Mouse (Mus musculus) cerebellum, adult 2 months (tissue): ENCODE measurements around the gene Aox4. TPM values are rescaled to one million over a fixed set of nuclear protein-coding genes. Genes with fewer than 3 reads are reported as not detected.

Experiments used
- DNase-seq, 2 experiments: peaks; one replicate each; pipeline ENCODE4 v3.0.0; 2021
- H3K27ac ChIP-seq: fragments of 200-500 bp; 2 replicates; pipeline ENCODE4 v1.5.1; 2012; ENCODE audit warnings: low read length, control low read depth, inconsistent platforms; ENCODE audit not compliant: insufficient read depth
- H3K27me3 ChIP-seq: fragments of 200-500 bp; 2 replicates; pipeline ENCODE4 v1.6.1; 2012; ENCODE audit warnings: inconsistent platforms, mild to moderate bottlenecking, low read length, moderate library complexity; ENCODE audit not compliant: control insufficient read depth, insufficient read depth
- H3K4me1 ChIP-seq: fragments of 200-500 bp; 2 replicates; pipeline ENCODE4 v1.6.1; 2011; ENCODE audit warnings: low read length; ENCODE audit not compliant: control insufficient read depth, insufficient read depth
- H3K4me3 ChIP-seq: fragments of 200-500 bp; replicated peaks from 2 replicates; pipeline ENCODE3; 2011; ENCODE audit warnings: mild to moderate bottlenecking, low read depth, low read length, control low read depth; ENCODE audit not compliant: insufficient read depth
- CTCF ChIP-seq: fragments of 200-500 bp; IDR thresholded peaks from 2 replicates; pipeline ENCODE4 v1.5.1; 2011; ENCODE audit warnings: low read depth, mild to moderate bottlenecking, control low read depth, low read length, moderate library complexity, borderline replicate concordance; ENCODE audit not compliant: insufficient read depth
- POLR2A ChIP-seq: fragments of 200-500 bp; IDR thresholded peaks from 2 replicates; pipeline ENCODE4 v1.6.1; 2011; ENCODE audit warnings: low read length, control low read depth, borderline replicate concordance; ENCODE audit not compliant: insufficient read depth
- WGBS: fragments of 180-500 bp; shearing (Covaris S2); methylation state at CpG from one replicate; pipeline ENCODE4 v1.1.7; 2018; 5-methylcytosine and 5-hydroxymethylcytosine counted together
- polyA plus RNA-seq: library from polyadenylated mRNA; depleted of rRNA; stranded (reverse); fragments of >200 nt; gene quantifications from 2 replicates; pipeline ENCODE4 v1.2.3, GENCODE M21; 2012

Aox4 gene
- polyA plus RNA-seq, 1 experiment = 0.33 TPM

DNA sequence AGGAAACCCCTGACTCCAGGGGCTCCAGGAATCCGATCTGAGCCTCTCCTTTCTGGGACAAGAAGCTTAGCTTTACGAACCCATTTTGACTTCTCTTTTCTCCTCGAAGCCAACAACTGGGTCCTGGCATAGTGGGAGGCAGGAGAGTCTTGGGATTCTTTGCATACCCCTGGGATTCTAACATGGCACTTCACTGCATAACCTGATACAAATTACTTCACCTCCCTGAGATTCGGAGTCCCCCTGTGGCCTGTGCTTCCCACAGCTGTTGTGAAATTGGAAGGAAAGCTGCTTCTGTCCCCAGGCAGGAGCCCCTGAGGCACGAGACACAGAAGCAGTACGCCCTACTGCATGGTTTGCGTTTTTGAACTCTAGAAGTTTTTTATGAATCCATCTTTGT is 68.3 kb downstream of the Aox4 start:
- Histone ChIP-seq H3K4me1 (no peaks in the 10 kb centered on the region), H3K27me3 (no peaks in the 10 kb centered on the region), H3K27ac (no peak overlapping the region), H3K4me3 (no peak overlapping the region)
- no peak for DNase-seq
- WGBS = 61% methylated on average over 7 of the region's 7 CpGs
- TF ChIP-seq POLR2A (no peak), CTCF (no peak)

DNA sequence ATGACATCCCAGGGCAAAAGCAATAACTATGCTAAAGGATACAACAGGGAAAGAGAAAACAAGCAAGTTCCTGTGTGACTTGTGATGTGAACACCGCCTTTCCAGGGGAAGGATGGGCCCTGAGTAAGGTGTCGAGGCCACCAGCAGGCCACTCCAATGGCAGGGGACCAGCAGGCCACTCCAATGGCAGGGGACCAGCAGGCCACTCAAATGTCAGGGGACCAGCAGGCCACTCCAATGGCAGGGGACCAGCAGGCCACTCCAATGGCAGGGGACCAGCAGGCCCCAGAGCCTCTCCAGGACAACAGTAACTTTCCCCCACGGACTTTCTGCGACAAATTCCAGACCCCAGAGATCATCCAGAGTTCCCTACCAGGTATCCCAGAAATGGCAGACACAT is 70.2 kb downstream of the Aox4 start:
- Histone ChIP-seq H3K27ac (no peak overlapping the region), H3K4me3 (no peak overlapping the region), H3K4me1 (no peaks in the 10 kb centered on the region), H3K27me3 (no peaks in the 10 kb centered on the region; the same call in 1 of the 2 replicates)
- WGBS = 58% methylated on average over 4 of the region's 4 CpGs
- TF ChIP-seq POLR2A = no peak
- TF ChIP-seq CTCF = no peak
- DNase-seq = no peak

DNA sequence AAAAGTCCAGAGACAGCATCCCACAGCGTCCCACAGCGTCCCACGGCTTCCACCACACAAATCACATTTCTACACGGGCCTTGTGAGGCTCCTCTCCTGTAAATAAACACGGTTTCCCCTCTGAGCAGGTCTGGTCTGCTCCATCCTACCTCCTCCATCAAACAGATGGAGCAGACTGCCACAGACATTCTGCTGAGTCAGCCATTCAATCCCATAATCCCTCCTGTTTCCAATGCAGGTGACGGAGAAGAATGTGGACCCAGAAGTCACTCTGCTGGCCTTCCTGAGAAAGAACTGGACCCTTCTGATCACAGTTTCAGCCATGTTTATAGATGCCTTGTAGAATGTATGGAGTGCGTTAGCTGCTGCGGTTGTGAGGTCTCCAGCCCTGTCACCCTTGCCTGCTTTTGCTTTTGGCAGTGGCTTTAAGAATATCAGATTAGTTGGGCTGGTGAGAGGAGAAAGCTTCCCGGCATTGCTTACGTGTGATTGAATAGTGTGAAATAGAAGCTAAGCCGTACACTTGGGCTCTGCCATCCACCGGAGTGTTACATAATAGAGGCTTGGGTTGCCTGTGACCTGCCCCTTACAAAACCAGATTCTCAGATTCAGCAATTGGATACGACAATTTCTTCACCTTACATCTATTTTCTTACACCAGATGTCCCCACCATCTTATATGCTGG is 70.9 kb downstream of the Aox4 start:
- no peaks in the 10 kb centered on the region for H3K4me1 ChIP-seq
- no peaks in the 10 kb centered on the region; the same call in 1 of the 2 replicates for H3K27me3 ChIP-seq
- 77% methylated on average over 13 of the region's 13 CpGs for WGBS
- H3K27ac ChIP-seq = no peak overlapping the region
- TF ChIP-seq CTCF (no peak), POLR2A (no peak)
- no peak for DNase-seq
- no peak overlapping the region for H3K4me3 ChIP-seq

DNA sequence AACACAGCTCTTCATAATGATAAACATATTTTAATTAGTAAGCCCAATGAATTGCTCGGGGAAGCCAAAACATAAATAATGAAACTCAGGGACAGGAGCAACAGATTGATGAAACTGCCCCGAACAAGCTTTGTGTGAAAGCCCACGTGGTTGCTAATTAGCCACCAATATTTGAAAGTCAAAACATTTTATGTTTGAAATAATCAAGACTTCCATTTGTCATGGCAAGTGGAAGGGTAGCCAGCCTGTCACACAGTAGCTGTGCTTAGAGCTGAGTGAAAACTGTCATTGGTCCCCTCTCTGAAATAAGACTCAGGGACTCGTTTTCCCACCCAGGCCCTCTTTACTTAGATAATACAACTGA is 71.4 kb downstream of the Aox4 start:
- WGBS = 71% methylated on average over 4 of the region's 4 CpGs
- no peak overlapping the region for H3K4me3 ChIP-seq
- no peaks in the 10 kb centered on the region for H3K4me1 ChIP-seq
- no peaks in the 10 kb centered on the region; the same call in 1 of the 2 replicates for H3K27me3 ChIP-seq
- H3K27ac ChIP-seq = no peak overlapping the region
- TF ChIP-seq POLR2A (no peak), CTCF (no peak)
- DNase-seq = no peak

DNA sequence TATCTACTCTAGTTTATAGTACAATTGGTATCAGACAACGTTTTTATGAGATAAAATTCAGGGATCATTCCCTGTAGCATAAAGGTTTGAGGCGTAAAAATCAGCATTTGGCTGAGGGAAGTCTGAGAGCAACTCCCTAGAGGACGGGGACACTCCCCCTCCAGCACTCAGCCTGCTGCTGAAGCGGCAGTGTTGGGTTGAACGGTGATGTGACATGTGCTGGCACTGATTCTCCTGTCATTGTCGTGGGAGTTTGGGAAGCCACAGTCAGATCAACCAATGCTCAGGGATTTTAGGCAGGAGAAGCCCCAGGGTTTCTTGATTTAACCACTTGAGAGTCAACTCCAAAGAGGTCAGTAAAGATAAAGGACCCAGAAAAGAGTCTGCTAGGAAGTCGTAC is 74.3 kb downstream of the Aox4 start:
- Histone ChIP-seq H3K27me3 (no peaks in the 10 kb centered on the region; the same call in 1 of the 2 replicates), H3K4me3 (no peak overlapping the region), H3K4me1 (no peaks in the 10 kb centered on the region), H3K27ac (no peak overlapping the region)
- WGBS = 11% methylated on average over 7 of the region's 7 CpGs
- DNase-seq = no peak
- TF ChIP-seq CTCF = no peak
- no peak for TF ChIP-seq POLR2A

DNA sequence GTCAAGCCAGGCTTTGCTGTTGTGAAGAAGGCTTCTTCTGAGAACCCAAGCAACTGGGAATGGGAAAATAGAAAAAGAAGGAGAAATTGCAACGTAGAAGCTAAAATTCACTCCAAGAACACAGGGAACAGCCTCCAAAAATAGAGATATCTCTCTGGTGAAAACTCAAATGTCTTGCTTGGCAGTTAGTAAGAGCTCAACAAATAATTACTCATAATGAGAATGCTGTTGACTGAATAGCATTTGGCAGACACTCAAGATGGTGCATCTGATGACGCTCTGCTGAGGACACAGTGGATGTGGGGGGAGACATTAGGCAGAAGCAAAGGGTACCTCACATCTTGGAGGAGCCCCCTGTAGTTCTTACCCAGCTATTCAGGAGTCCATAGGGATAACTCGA is 77.9 kb downstream of the Aox4 start:
- TF ChIP-seq POLR2A (no peak), CTCF (no peak)
- 64% methylated on average over 3 of the region's 3 CpGs for WGBS
- Histone ChIP-seq H3K27me3 (no peaks in the 10 kb centered on the region; the same call in 1 of the 2 replicates), H3K4me3 (no peak overlapping the region), H3K27ac (no peak overlapping the region), H3K4me1 (peaks cover 2% of the 10 kb centered on the region; the same call in 1 of the 2 replicates)
- no peak for DNase-seq

DNA sequence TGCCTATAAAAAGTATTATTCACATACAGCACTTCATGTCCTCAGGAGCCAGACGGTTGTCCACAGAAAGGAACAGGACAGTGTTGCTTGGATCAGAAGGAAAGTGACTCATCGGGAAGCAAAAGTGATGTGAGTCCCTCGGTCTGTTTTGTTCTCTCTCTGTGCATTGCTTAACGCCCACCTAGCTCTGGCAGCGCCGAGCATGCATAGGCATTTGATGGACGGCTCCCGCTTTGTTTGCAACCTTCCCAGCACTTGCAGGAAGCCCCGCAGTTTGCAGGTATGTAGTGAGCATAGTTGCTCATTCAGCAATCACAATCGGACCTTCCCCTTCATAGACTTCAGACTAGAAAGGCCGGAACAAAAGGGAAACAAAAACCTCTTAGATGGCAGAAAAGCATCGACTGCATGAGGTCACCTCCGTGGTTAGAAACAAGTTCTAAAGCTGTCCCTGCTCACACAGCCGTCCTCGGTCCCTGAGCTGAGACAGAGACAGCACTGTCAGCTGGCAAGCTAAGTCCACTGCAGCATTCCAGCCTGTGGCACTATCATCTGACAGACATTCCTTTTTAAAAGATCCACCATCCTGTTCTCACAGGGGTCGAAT is 79.8 kb downstream of the Aox4 start:
- DNase-seq = no peak
- H3K27me3 ChIP-seq = no peaks in the 10 kb centered on the region; the same call in 1 of the 2 replicates
- TF ChIP-seq CTCF (no peak), POLR2A (no peak)
- no peak overlapping the region for H3K4me3 ChIP-seq
- H3K4me1 ChIP-seq = peaks cover 2% of the 10 kb centered on the region; the same call in 1 of the 2 replicates
- H3K27ac ChIP-seq = no peak overlapping the region
- WGBS = 39% methylated on average over 16 of the region's 16 CpGs
